Mouse (Mus musculus) kidney, adult 2 months (tissue): Measurements from ENCODE around the gene Hist1h2bq.

Experiments used
- CTCF ChIP-seq: fragments of 200-500 bp; conservative IDR thresholded peaks from 2 replicates; pipeline ENCODE4 v1.5.1; 2011; ENCODE audit warnings: low read depth, mild to moderate bottlenecking, control low read depth, low read length, moderate library complexity, mixed read lengths; ENCODE audit not compliant: insufficient read depth, insufficient read length
- POLR2A ChIP-seq: fragments of 200-500 bp; IDR thresholded peaks from one replicate; pipeline ENCODE4 v1.6.1; 2011; ENCODE audit warnings: low read depth, low read length, control low read depth

DNA sequence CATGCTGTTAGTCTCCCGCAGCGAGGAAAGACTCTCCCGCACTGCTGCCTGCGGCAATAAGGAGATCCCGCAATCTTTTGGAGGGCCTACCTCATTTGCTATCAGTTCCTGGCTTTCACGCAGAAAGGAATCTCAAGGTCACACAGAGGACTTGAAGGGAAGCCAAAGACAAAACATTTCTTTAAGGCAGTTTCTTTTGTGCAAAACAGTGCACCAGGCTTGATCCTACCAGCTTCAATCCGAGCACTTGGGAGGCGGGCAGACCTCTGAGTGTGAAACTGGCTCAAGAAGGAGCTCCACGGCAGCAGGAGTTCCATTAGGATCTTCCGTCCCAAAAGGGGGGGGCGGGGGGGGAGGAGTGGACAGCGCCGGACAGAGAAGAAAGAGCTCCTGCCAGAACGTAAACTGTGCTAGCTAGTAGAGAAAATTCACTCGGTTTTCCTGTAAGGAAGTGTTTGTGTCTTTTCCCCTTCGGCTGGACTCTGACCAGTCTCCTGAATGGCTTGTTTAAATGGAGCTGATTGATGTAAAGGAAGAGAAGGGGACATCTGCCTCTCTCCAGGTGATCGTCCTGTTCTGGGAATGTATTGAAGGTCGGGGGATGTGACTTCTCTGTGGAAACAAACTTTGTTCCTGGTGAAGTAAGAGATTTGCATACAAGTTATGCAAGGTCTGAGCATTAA is 19.3 kb downstream of the Hist1h2bq start:
- TF ChIP-seq CTCF = no peak
- TF ChIP-seq POLR2A = no peak
